Mouse (Mus musculus): ENCODE results near the gene Saxo1.

Saxo1 gene

DNA sequence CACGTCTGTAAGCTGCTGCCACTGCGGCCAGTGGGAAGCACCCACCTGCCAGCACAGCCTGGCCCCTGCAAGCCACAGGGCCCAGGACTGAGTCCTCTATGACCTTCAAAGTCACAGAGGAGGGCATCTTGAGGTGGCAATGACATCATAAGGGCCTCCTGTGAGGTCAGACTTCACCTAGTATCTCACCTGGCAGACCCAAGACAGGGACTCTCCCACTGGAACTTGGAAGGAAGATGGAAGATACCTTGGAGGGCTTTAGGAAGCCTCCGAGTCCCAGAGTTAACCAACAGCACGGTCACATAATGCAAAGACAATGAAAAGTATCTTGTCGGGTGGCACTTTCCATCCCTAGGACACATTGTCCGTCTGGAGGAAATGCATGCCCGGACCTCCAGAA is at the start of gene Saxo1:
TSS of gene Saxo1 (minus strand) at position 101 of the 400 bp plus-strand sequence.
- no peak for DNase-seq

- no peak for DNase-seq
Observed at GRCm38 (mm10) chr4:86591304-86591703, 33.2 kb upstream of the Saxo1 start.

- peak; percentile 36 for DNase-seq
Observed at GRCm38 (mm10) chr4:86588236-86588635, 30.1 kb upstream of the Saxo1 start.

GRCm38 (mm10) chr4:86580591-86580990 is 22.5 kb upstream of the Saxo1 start:
- DNase-seq = no peak

DNA sequence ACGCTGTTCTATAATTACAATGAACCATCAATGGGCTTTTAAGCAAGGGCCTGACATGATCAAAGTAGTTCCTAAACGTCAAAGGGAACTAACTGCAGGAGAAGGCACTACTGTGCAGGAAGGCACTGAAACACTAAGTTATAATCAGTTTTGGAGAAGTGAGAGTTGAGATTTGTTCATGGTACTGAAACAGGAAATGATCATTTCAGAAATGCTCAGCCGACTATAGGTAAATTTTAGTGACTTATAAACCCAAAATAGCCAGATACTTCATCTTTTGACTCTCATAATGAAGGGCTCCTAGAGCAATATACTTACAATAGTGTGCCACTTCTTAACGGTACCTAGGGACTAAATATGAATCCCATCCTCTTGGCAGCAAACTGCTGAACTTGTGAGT is 21.9 kb upstream of the Saxo1 start:
- no peak for DNase-seq

- DNase-seq = no peak
Observed at GRCm38 (mm10) chr4:86576630-86577225, 18.6 kb upstream of the Saxo1 start.

- peak; percentile 17 for DNase-seq
Observed at GRCm38 (mm10) chr4:86576120-86576541, 18.0 kb upstream of the Saxo1 start.

- peak; percentile 97 for DNase-seq
Observed at GRCm38 (mm10) chr4:86575283-86575983, 17.3 kb upstream of the Saxo1 start, which contains the start of gene Rraga. Rraga (plus strand) TSS chr4:86575668.

DNA sequence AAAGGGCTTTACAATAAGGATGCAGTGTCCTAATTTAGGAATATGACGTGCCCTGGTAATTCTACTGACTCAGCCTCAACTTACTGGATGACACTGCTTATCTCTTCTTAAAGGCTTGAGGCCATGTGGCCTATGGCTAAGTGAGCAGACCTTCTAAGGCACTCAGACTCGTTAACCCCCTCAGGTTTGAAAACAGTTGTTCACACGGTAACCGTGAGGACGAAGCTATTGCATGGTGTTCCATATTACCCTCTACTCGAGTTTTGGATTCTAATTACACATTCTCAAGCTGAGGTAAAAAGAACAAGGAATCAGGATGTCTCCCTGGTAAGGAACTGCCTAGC is 16.8 kb upstream of the Saxo1 start:
- DNase-seq = no peak

GRCm38 (mm10) chr4:86561061-86561460 is 2.9 kb upstream of the Saxo1 start:
- DNase-seq = no peak

GRCm38 (mm10) chr4:86559006-86559405 is 878 bp upstream of the Saxo1 start:
- DNase-seq = no peak

DNA sequence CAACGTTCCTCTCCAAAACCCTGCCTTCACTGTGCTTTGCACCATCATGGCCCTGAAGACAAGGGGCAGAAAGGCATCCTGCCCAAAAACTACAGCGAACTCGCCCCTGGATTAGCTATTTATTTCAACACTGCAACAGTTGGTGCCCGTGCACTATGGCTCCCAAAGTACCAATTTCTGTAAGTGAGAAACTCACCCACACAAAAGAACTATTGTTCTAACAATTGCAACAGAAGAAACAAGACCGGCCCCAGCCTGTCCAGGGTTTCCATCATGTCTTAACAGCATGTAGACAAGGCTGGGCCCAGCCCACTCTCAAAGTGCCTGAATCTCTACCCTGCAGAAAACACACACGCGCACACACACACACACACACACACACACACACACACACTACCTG is 757 bp downstream of the Saxo1 start:
- no peak for DNase-seq

- DNase-seq = no peak
Observed at GRCm38 (mm10) chr4:86555035-86555707, 3.0 kb downstream of the Saxo1 start.

- DNase-seq = no peak
Observed at GRCm38 (mm10) chr4:86548332-86548731, 9.8 kb downstream of the Saxo1 start.

GRCm38 (mm10) chr4:86545615-86546014 is 12.5 kb downstream of the Saxo1 start:
- DNase-seq = no peak

- no peak for DNase-seq
Observed at GRCm38 (mm10) chr4:86543999-86544398, 14.1 kb downstream of the Saxo1 start.

DNA sequence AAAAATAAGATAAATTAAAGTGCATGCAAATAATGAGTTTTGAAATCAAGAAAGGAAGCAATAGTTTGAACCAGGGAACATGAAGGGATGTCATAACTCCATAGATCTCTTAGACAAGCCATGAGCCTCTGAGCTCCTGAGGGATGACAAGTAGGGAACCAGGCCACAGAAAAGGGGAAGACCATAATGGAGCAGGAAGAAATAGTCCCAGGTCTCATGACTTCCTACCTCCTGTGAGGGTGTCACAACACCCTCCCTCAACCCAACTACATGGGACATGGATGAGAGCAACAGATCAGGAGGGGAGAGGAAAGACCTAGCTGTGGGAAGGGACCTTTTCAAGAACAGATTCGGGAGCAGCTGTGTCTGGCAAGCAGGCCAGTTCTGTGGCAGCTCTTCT is 16.6 kb downstream of the Saxo1 start:
- DNase-seq = no peak

GRCm38 (mm10) chr4:86538936-86539335 is 19.2 kb downstream of the Saxo1 start:
- DNase-seq = no peak

GRCm38 (mm10) chr4:86537972-86538371 is 20.2 kb downstream of the Saxo1 start:
- DNase-seq = peak; percentile 68

- no peak for DNase-seq
Observed at GRCm38 (mm10) chr4:86534091-86534481, 24.0 kb downstream of the Saxo1 start.

DNA sequence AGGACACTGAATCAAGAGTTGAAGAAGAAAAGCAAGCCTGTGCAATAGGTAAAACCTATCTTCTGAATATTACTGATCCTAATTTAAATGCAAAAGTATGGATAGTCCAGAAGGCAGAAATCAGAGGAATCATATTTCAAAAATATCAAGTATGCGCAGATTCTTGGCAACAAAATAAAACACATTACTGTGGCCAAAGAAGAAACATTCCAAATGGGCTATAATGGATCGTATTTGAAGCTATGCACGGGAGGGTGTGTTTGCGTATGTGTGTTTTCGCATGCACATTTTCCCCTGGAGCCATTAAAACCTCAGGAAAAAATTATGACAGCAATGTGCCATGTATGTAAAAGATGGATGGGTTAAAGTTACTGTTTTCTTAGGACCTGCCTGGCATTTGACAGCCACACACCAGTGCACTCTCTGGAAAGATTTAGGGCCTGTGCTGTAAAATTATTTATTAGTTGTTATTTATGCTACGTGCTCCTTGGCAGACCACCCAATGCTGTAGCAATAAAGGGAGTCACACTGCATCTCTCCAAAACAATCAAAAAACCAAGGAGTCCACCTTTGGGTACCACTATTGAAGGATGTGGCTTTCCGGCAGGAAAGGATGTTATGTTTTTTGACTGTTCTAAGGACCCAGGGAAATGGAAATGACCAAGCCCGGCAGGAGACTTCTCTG is 24.6 kb downstream of the Saxo1 start:
- DNase-seq = no peak

DNA sequence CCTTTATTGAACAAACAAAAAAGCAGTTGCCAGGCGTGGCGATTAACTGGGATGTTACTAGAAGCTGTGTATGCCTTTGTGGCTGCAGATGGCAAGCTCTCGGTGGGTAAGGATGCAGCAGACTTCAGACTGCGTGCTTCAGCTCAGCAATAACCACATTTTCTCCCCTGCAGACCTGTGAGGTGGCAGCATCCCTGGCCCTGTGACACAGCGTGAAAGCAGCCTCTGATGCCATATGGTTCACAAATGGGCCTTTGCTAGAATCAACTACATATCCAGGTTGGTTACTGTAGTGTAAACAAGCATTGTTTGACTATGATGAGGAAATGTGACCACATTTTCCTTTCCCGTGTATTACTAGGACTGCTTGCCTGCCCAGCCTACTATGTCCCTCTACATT is 29.0 kb downstream of the Saxo1 start:
- no peak for DNase-seq
